Mouse (Mus musculus): ENCODE measurements at regions not wholly inside any gene's neighbourhood (a gene's known extent, or its start where the extent isn't known, plus 50 kb on each side); places are given as distances from the start of the nearest gene placed in this dataset.

DNA sequence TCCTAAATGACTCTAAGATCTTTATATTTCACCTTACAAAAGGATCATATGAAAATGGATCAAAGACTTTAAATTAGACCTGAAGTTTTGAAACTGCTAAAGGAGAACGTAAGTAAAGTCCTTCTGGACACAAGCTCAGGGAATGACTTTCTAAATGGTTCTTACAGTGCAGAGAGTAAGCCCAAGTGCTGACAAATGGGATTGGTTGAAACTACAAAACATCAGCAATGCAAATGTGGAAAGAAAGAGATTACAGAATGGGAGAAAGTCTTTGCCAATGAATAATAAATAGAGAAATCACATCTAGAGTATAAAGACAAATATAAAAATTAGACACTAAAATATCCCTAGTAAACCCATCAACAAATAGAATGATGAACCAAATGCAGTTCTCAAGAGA lies 263.9 kb downstream of the Atp10a start:
- no peak for DNase-seq (ENCODE audit: low spot score in 2 of 2)

DNA sequence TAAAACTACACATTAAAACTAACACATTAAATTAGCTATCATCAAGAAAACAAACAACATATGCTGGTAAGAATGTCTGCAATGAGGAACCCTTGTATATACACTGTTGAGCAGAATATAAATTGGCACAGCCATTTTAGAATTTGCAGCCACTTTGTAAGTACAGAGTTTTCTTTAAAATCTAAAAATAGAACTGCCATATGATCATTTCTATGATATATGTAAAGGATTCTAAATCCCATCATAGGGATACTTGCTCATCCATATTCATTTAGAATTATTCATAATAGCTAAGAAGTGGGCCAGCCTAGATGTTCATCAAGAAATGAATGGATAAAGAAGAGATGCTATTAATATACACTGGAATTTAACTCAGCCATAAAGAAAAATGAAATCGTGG lies 264.3 kb downstream of the Atp10a start:
- no peak for DNase-seq (ENCODE audit: low spot score in 2 of 2)

DNA sequence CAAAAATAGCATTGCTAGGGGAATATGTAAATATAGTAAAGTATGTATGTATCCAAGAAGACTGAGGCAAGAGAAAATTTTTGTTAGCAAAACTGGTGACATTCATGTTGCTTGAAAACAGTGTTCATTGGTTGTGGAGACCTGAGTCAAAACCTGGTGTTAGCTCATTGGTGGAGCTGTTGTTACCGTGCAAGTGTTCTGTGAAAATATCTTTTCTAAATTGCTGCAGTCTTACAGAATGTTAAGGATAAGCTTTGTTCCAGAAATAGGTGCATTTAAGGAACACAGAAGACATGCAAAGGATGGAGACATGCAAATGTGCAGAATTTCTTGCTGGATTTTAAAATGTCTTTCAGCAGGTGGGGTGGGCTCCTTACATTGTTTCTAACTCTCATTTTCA lies 269.0 kb downstream of the Atp10a start:
- DNase-seq (ENCODE audit: low spot score in 2 of 2): no peak

DNA sequence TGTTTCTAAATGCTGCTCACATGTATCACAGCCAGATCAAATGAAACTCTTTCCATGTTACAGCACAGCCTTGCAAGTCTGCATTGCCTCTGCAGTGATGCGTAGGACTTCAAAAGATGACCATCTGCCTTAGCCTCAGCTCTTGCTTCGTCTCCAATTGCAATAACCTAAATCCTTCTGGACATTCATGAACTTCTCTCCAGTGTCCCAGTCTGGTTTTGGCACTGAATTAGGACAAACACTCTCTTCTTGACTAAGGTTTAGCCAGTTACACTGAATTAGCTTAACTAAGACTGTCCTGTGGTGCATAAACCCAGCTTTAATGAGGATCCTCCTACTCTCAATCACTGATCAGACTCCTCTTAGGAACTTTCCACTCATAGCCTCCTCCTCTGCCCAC lies 269.4 kb downstream of the Atp10a start:
- no peak for DNase-seq (ENCODE audit: low spot score in 2 of 2)

DNA sequence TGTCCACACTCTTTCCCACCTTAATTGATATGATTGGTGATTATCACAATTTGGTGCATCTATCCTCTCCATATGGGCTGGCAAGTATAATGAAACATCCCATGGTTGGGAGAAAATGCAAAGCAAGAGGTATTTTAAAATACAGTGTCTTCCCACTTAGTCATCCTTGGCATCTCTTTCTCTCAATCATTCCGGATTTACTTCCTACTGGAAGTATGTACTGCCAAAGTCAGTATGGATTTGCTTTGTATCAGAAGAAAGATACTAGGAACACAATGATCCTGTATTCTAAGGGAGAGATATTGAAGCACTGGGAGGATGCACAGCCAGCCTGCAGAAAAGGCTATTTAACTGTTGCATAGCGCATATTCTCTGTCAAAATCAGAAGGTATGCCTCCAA lies 271.1 kb upstream of the Ube3a start:
- no peak for DNase-seq (ENCODE audit: low spot score in 2 of 2)

DNA sequence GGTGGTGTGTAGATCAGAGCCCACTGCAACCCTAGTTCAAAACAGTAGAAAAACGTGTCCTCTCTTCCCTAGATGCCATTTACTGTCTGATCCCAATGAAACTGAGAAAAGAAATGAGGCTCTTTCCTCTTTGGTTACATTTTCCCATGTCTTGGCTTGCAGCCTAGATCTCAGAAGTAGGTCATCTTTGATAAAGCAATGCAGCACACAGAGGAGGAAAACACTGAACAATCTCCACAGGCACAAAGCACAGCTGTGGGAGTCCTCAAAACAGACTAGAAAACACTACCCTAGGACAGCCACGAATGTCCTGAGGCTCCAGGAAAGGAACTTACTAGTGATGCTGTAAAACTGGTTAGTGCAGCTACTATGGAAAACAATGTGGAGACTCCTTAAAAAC lies 221.4 kb upstream of the Ube3a start:
- peak in 1 of 2 experiments; percentile 7 for DNase-seq (ENCODE audit: low spot score in 2 of 2)

DNA sequence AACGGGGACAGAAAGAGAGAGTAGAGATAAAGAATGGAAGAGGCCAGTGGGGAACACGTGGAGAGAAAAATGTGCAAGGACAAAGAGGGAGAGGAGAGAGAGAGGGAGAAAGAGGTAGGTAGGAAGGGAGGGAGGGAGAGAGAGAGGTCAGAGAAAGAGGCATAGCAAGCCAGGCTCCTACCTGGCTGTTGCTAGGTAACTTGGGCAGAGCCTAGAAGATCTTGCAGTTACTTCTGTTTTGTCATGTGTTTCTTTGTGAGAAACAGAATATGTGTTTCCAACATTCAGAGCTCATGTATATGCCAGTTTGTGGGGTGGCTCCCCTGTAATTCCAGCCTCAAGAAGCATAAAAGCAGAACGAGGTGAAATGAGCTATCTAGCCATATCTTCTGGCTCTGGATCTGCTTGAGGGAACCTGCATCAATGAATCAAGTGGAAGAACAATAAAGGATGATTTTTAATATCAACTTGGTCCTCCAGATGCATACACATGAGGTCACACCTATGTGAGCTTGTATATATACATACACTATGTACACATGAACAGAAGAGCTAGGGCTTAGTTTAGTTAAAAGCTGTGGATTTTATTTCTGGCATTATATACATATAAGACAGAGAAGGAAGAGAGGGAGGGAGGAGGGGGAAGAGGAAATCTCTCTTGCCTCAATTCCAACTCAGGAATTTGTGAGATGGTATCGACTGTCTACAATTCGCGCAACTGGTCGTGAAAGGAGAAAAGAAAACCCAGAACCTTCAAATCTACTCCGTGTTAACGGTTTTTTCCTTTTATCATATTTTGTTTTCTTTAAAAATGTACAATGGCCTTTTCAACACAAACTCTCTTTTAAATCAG lies 214.9 kb upstream of the Ube3a start:
- DNase-seq (ENCODE audit: low spot score in 2 of 2): no peak

DNA sequence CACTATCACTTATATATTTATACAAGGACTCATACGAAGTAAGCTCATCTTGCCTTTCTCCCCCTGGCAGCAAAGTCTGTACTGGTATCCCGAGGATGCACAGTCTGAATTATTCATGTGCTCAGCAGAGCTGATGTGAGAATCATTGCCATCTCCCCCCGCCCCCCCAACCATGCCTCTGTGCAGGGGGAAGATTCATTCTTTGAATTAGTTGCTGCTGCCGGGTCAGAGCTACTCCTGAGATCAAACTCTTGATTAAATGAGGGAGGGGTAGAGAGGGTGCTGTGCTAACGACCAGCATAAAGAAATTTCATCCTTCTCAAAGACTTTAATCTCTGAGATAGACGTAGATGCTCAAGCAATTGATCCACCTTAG lies 214.3 kb upstream of the Ube3a start:
- no peak for DNase-seq (ENCODE audit: low spot score in 2 of 2)

DNA sequence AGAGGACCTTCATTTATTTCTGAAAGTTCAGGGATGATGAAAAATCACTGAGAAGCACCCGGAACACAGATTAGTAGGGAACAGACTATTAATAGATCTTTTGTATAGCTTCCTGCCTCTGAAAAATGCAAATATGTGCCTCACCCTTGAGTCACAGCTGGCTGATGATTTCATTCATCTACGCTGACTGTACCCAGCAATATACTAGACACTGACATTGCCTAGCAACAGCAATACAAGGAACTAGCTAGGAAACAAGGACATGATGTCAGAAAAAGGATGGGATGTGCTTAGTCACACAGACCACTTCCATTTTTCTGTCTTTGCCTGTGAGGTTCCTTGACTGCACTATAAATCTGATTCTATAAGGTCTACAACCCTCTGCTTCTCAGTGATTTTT lies 201.1 kb upstream of the Ube3a start:
- no peak for DNase-seq (ENCODE audit: low spot score in 2 of 2)
